Mouse (Mus musculus) fat pad, adult 2 months (tissue): ENCODE data around the gene U2af2.

Experiments used
- DNase-seq: peaks from one replicate; pipeline ENCODE4 v3.0.0-alpha.2; 2011; ENCODE audit warnings: low read depth, low spot score; ENCODE audit errors: extremely low read depth

Gene U2af2

GRCm38 (mm10) chr7:5108272-5108671 lies 46.3 kb downstream of the U2af2 start:
- DNase-seq = no peak

GRCm38 (mm10) chr7:5109301-5109700 lies 47.4 kb downstream of the U2af2 start:
- DNase-seq = no peak

GRCm38 (mm10) chr7:5112701-5113100 lies 50.8 kb downstream of the U2af2 start:
- no peak for DNase-seq

- DNase-seq = no peak
Observed at GRCm38 (mm10) chr7:5116850-5117249, 54.9 kb downstream of the U2af2 start, which contains the start of gene Rfpl4. Gene Rfpl4, minus strand, starts transcription at chr7:5116950.

DNA sequence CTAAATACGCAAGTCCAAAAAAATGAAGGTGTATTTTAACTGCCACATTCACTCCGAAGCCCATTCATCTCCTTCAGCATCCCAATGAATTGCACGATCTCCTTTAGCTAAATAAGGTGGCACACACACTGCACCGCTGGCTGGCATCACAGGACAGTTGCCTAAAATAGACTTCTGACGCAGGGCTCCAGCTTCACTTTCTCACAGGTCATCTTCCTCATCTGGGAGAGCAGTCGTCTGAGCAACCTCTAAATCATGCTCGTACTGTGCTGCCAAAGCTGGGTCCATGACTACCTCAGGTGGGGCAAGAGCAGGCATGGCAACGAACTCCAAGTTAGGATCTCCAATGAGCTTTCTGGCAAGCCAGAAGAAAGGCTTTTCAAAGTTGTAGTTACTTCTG lies 63.1 kb downstream of the U2af2 start:
- no peak for DNase-seq

- DNase-seq = no peak
Observed at GRCm38 (mm10) chr7:5125549-5126406, 63.8 kb downstream of the U2af2 start, which contains the start of gene Rasl2-9. Gene Rasl2-9, minus strand, starts transcription at chr7:5125950.
